Mouse (Mus musculus) spleen, postnatal 0 days (tissue): ENCODE results near the gene Mb21d2. TPM values are rescaled to one million over a fixed set of nuclear protein-coding genes. Genes with fewer than 3 reads are reported as not detected.

Experiments
- polyA plus RNA-seq: library from polyadenylated mRNA; unstranded; fragments of >200 nt; fragmentation: Nextera tagmentation; extraction: Ambion mirVana; gene quantifications from 2 replicates; pipeline ENCODE4 v1.2.1, GENCODE M21; 2015

Mb21d2 gene
- polyA plus RNA-seq, result 1.1 and 1.2 TPM in 2 replicates

GRCm38 (mm10) chr16:28928815-28929685 lies at the start of gene Mb21d2:
Mb21d2 (minus strand) TSS chr16:28929673.

Other genes starting within 250 kb of the Mb21d2 start
- 0.18 and 0.78 TPM in 2 replicates for gene Fgf12, start 176.6 kb downstream of the Mb21d2 start, polyA plus RNA-seq